Mouse (Mus musculus) adrenal gland, postnatal 25 days (tissue): ENCODE results near the gene Tspan15. TPM values are rescaled to one million over a fixed set of nuclear protein-coding genes. Genes with fewer than 3 reads are reported as not detected.

Experiments used
- microRNA-seq, 2 experiments: library from miRNA; unstranded; fragments of <30 nt; microRNA quantifications; one replicate each; pipeline ENCODE4 v1.2.0; 2021
- total RNA-seq: library from RNA; stranded (reverse); gene quantifications from 2 replicates; pipeline ENCODE4 v1.2.3, GENCODE M21; 2021

Gene Tspan15
- total RNA-seq, 1 experiment from 2014 or later = 31.0 TPM

Small RNA genes within 50 kb of the gene (microRNA-seq; reads per million reads assigned to microRNA genes)
- 1.4 to 6.5 reads per million in 2 experiments for gene Mir7662

Other genes starting within 250 kb of the Tspan15 start
- gene Neurog3, start 98.2 kb downstream of the Tspan15 start, total RNA-seq = not detected in 2 replicates
- gene Fam241b, start 87.3 kb downstream of the Tspan15 start, total RNA-seq = 3.3 and 6.3 TPM in 2 replicates
- gene Tacr2, start 21.2 kb upstream of the Tspan15 start, total RNA-seq = 36.1 and 52.0 TPM in 2 replicates
- gene Hk1, start 148.7 kb upstream of the Tspan15 start, total RNA-seq = 20.7 and 27.9 TPM in 2 replicates
- gene Hkdc1, start 191.2 kb upstream of the Tspan15 start, total RNA-seq = not detected in 2 replicates
- 0.46 TPM in 1 of 2 replicates, not detected in the other for gene 4930507D05Rik, start 218.2 kb upstream of the Tspan15 start, total RNA-seq
- gene Supv3l1, start 218.5 kb upstream of the Tspan15 start, total RNA-seq = 37.7 and 37.9 TPM in 2 replicates